Mouse (Mus musculus): Measurements from ENCODE around the gene Thrb.

DNA sequence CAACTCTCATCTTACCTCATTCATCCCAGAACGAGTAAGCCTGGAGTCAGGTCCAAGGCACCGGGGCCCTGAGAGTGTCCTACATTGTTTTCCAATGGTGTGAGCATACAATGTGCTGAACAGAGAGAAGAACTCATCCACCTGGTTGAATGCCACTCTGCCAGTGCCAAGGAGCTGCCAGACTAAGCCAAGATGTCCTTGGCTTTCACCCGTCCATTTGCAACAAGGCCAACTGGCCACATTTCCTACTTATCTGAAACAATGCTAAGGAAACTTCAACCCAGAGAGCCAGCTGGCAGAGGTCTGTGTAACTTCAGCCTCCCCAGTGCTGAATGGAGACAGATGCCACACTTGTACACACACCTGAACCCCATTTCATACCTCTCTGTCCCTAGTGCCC lies 360.6 kb downstream of the Thrb start:
- TF ChIP-seq GATA1 (IDR thresholded peaks at IDR 0.05; ENCODE audit: borderline replicate concordance, low read length) = no peak
- no peak for TF ChIP-seq FLI1 (IDR thresholded peaks at IDR 0.05; ENCODE audit: low read length)
